Mouse (Mus musculus) testis, adult 2 months (tissue): ENCODE results near the gene Fcgr3.

ENCODE experiments used
- CTCF ChIP-seq: fragments of 200-500 bp; IDR thresholded peaks from 2 replicates; pipeline ENCODE4 v1.5.1; 2012; ENCODE audit warnings: low read depth, mild to moderate bottlenecking, inconsistent platforms, low read length, moderate library complexity; ENCODE audit not compliant: control insufficient read depth, insufficient read depth, insufficient replicate concordance
- POLR2A ChIP-seq: fragments of 200-500 bp; IDR thresholded peaks from 2 replicates; pipeline ENCODE4 v1.6.1; 2012; ENCODE audit warnings: low read depth, mild to moderate bottlenecking, inconsistent platforms, low read length, moderate library complexity; ENCODE audit not compliant: control insufficient read depth

- TF ChIP-seq CTCF (no peak), POLR2A (no peak)
These were observed 14.0 kb downstream of the Fcgr3 start for GRCm38 (mm10) chr1:171050774-171051173.
